Mouse (Mus musculus) CH12.LX (cell line): ENCODE results near the gene Scaf11. TPM values are rescaled to one million over a fixed set of nuclear protein-coding genes. Genes with fewer than 3 reads are reported as not detected.
A peak's percentile ranks its signal among the peaks of the same experiment; 100 is the strongest.
"Not testable (repeated sequence)": the region's sequence is repeated elsewhere in the genome, so short reads cannot be mapped to it uniquely, and the experiment has no call there.

Experiments
- DNase-seq: peaks from one replicate; pipeline ENCODE4 v3.0.0-alpha.2; 2013; ENCODE audit errors: extremely low read depth
- H3K27ac ChIP-seq: 2 replicates; pipeline ENCODE4 v1.5.1; 2012; ENCODE audit warnings: low read depth, mild to moderate bottlenecking, control low read depth, moderate library complexity; ENCODE audit not compliant: insufficient read depth
- H3K27me3 ChIP-seq: replicated peaks from 2 replicates; pipeline ENCODE3; 2012; ENCODE audit warnings: inconsistent platforms
- H3K36me3 ChIP-seq, 2 experiments: replicated peaks in 1 of 2; 2 replicates each; pipeline versions ENCODE3 to v1.6.1; 2012; ENCODE audit warnings: inconsistent platforms in 1 of 2, low read length in 1 of 2, mild to moderate bottlenecking in 1 of 2, mixed read lengths in 1 of 2, moderate library complexity in 1 of 2; ENCODE audit not compliant: control insufficient read depth in 1 of 2, insufficient read depth in 1 of 2
- H3K4me1 ChIP-seq, 2 experiments: 2 replicates each; pipeline ENCODE4 v1.6.1; 2012; ENCODE audit warnings: inconsistent platforms in 1 of 2, moderate library complexity in 1 of 2; ENCODE audit not compliant: insufficient read depth in 2 of 2, control insufficient read depth in 1 of 2
- H3K4me2 ChIP-seq: 2 replicates; pipeline ENCODE4 v1.6.1; 2012; ENCODE audit warnings: low read depth, mild to moderate bottlenecking, control low read depth; ENCODE audit not compliant: poor library complexity, insufficient read depth, severe bottlenecking
- H3K4me3 ChIP-seq, 3 experiments: fragments of 150-350 bp in 1 of 3; sonication (generic) in 1 of 3; replicated peaks in 1 of 3; 2 replicates each; pipeline versions ENCODE3 to v1.5.1; 2011 to 2012; ENCODE audit warnings: low read depth in 2 of 3, low read length in 2 of 3, mild to moderate bottlenecking in 2 of 3, moderate library complexity in 2 of 3, control low read depth in 1 of 3, improper control_type of control experiment in 1 of 3, inconsistent platforms in 1 of 3, mixed read lengths in 1 of 3; ENCODE audit not compliant: poor library complexity in 1 of 3
- H3K79me2 ChIP-seq: replicated peaks from 2 replicates; pipeline ENCODE4 v1.6.1; 2012; ENCODE audit warnings: mild to moderate bottlenecking, moderate library complexity; ENCODE audit not compliant: control insufficient read depth, poor library complexity, insufficient read depth, severe bottlenecking; ENCODE audit errors: extremely low read depth
- H3K9ac ChIP-seq: 2 replicates; pipeline ENCODE4 v1.6.1; 2012; ENCODE audit warnings: low read depth, mild to moderate bottlenecking, control low read depth, moderate library complexity; ENCODE audit not compliant: insufficient read depth
- H3K9me3 ChIP-seq: replicated peaks from 2 replicates; pipeline ENCODE3; 2012; ENCODE audit warnings: low read length, inconsistent platforms, mixed read lengths
- BHLHE40 ChIP-seq: IDR thresholded peaks from 2 replicates; pipeline ENCODE4 v1.6.1; 2011; ENCODE audit warnings: mild to moderate bottlenecking, low read depth, low read length, improper control_type of control experiment
- ELF1 ChIP-seq: IDR thresholded peaks from 2 replicates; pipeline ENCODE4 v1.6.1; 2014; ENCODE audit warnings: low read depth, mild to moderate bottlenecking, inconsistent platforms, low read length, improper control_type of control experiment
- EP300 ChIP-seq: IDR thresholded peaks from 2 replicates; pipeline ENCODE4 v1.6.1; 2011; ENCODE audit warnings: low read length, improper control_type of control experiment
- ETS1 ChIP-seq: conservative IDR thresholded peaks from 2 replicates; pipeline ENCODE4 v1.6.1; 2012; ENCODE audit warnings: low read depth, mild to moderate bottlenecking, inconsistent platforms, low read length, improper control_type of control experiment, moderate library complexity
- GABPA ChIP-seq: IDR thresholded peaks from 2 replicates; pipeline ENCODE4 v1.6.1; 2012; ENCODE audit warnings: low read depth, low read length, improper control_type of control experiment, inconsistent platforms; ENCODE audit not compliant: insufficient replicate concordance
- MXI1 ChIP-seq: IDR thresholded peaks from 2 replicates; pipeline ENCODE4 v1.6.1; 2011; ENCODE audit warnings: mild to moderate bottlenecking, low read depth, low read length, improper control_type of control experiment
- RAD21 ChIP-seq: IDR thresholded peaks from 2 replicates; pipeline ENCODE4 v1.6.1; 2011; ENCODE audit warnings: low read depth, mild to moderate bottlenecking, low read length, improper control_type of control experiment, moderate library complexity
- RCOR1 ChIP-seq: conservative IDR thresholded peaks from 2 replicates; pipeline ENCODE4 v1.6.1; 2012; ENCODE audit warnings: low read depth, mild to moderate bottlenecking, inconsistent platforms, low read length, improper control_type of control experiment
- SIN3A ChIP-seq: IDR thresholded peaks from 2 replicates; pipeline ENCODE4 v1.6.1; 2012; ENCODE audit warnings: low read length, improper control_type of control experiment, inconsistent platforms
- SMC3 ChIP-seq: IDR thresholded peaks from 2 replicates; pipeline ENCODE4 v1.6.1; 2011; ENCODE audit warnings: low read depth, low read length, improper control_type of control experiment
- TBP ChIP-seq: conservative IDR thresholded peaks from 2 replicates; pipeline ENCODE4 v1.6.1; 2011; ENCODE audit warnings: low read depth, low read length, improper control_type of control experiment
- TCF12 ChIP-seq: IDR thresholded peaks from 2 replicates; pipeline ENCODE4 v1.6.1; 2014; ENCODE audit warnings: low read depth, mild to moderate bottlenecking, inconsistent platforms, low read length, improper control_type of control experiment
- ZMIZ1 ChIP-seq: IDR thresholded peaks from 2 replicates; pipeline ENCODE4 v1.6.1; 2012; ENCODE audit warnings: low read depth, mild to moderate bottlenecking, inconsistent platforms, low read length, improper control_type of control experiment
- ZNF384 ChIP-seq: IDR thresholded peaks from 2 replicates; pipeline ENCODE4 v1.6.1; 2012; ENCODE audit warnings: low read depth, low read length, improper control_type of control experiment, inconsistent platforms
- dilution Hi-C: fragments of 300-500 bp; cut with MboI; formaldehyde crosslinking; loops from 2 replicates; pipeline ENCODE4 v1.14.3; 2020; ENCODE audit warnings: low sequenced_read_pairs; ENCODE audit not compliant: extremely low pct_unique_long_range_greater_than_20kb, extremely low pct_ligation_motif_present
- in situ Hi-C: fragments of 300-500 bp; cut with MboI; formaldehyde crosslinking; loops from 3 replicates; pipeline ENCODE4 v1.14.3; 2019; ENCODE audit warnings: low sequenced_read_pairs, low pct_ligation_motif_present, low pct_unique_long_range_greater_than_20kb, mixed read lengths
- polyA plus RNA-seq: library from polyadenylated mRNA; unstranded; fragments of >175 nt; gene quantifications from 2 replicates; pipeline ENCODE4 v1.2.1, GENCODE M21; 2012; ENCODE audit warnings: low read depth; ENCODE audit not compliant: insufficient read length
- total RNA-seq, 2 experiments: library from RNA; depleted of rRNA; stranded (reverse); fragments of 300-350 nt in 1 of 2; fragments of >200 nt in 1 of 2; gene quantifications; 2 replicates each; pipeline ENCODE4 v1.2.3; 2012 to 2014

Gene Scaf11
- total and polyA plus RNA-seq, 3 experiments, result 57.2 to 88.0 (median 59.8) TPM

GRCm38 (mm10) chr15:96492919-96493318 is 32.3 kb upstream of the Scaf11 start:
- H3K27me3 ChIP-seq, H3K79me2 ChIP-seq, dilution Hi-C loops, H3K27ac ChIP-seq, H3K4me2 ChIP-seq, H3K4me3 ChIP-seq, in situ Hi-C loops, H3K9ac ChIP-seq, DNase-seq, H3K36me3 ChIP-seq: not testable (repeated sequence)
- H3K9me3 ChIP-seq, result peaks cover 11% of the 10 kb centered on the region
- TF ChIP-seq TBP, result peak; percentile 59; the same call in 1 of the 2 replicates
- H3K4me1 ChIP-seq, result peaks cover 0 to 16% of the 10 kb centered on the region in 2 experiments; a peak in 3 of 4 replicates

GRCm38 (mm10) chr15:96491861-96492641 is 31.4 kb upstream of the Scaf11 start:
- peak; percentile 67 for DNase-seq
- H3K27ac ChIP-seq, result no peak overlapping the region
- in situ Hi-C loops (no loop called here), dilution Hi-C loops (no loop called here)
- no peaks in the 10 kb centered on the region for H3K79me2 ChIP-seq
- no peak overlapping the region for H3K9ac ChIP-seq
- H3K4me3 ChIP-seq, result no peak overlapping the region
- peaks cover 11% of the 10 kb centered on the region for H3K9me3 ChIP-seq
- TF ChIP-seq BHLHE40, result peak; percentile 8; the same call in 1 of the 2 replicates
- peak; percentile 69; the same call in 1 of the 2 replicates for TF ChIP-seq ETS1
- no peak for TF ChIP-seq ZNF384
- TF ChIP-seq ELF1, result no peak
- TF ChIP-seq RCOR1, result no peak
- TF ChIP-seq ZMIZ1, result no peak
- no peak for TF ChIP-seq EP300
- no peak; the same call in 1 of the 2 replicates for TF ChIP-seq SIN3A
- 0 out of 2 replicates have a peak, but pooled peaks have one; percentile 23 for TF ChIP-seq TCF12
- H3K36me3 ChIP-seq, result no peaks in the 10 kb centered on the region
- peak overlapping the region; percentile 11; the same call in 1 of the 2 replicates for H3K4me2 ChIP-seq
- H3K4me1 ChIP-seq, result peaks cover 4 to 16% of the 10 kb centered on the region in 2 experiments
- no peaks in the 10 kb centered on the region for H3K27me3 ChIP-seq

- H3K27ac ChIP-seq, result no peak overlapping the region
- no peak for DNase-seq
- peaks cover 4 to 16% of the 10 kb centered on the region in 2 experiments for H3K4me1 ChIP-seq
- no peaks in the 10 kb centered on the region for H3K79me2 ChIP-seq
- TF ChIP-seq ZNF384 (no peak), SMC3 (no peak), GABPA (no peak), RAD21 (no peak), MXI1 (no peak), RCOR1 (no peak), ETS1 (no peak)
- TF ChIP-seq, all 38 proteins: peak for 0
- Histone ChIP-seq H3K9me3 (peaks cover 11% of the 10 kb centered on the region), H3K4me2 (no peak overlapping the region), H3K4me3 (no peak overlapping the region), H3K27me3 (no peaks in the 10 kb centered on the region), H3K9ac (no peak overlapping the region), H3K36me3 (no peaks in the 10 kb centered on the region)
- dilution Hi-C loops (no loop called here), in situ Hi-C loops (no loop called here)
Measured at GRCm38 (mm10) chr15:96491421-96491820, 30.8 kb upstream of the Scaf11 start.
